Mouse (Mus musculus) heart, postnatal 36 days (tissue): Measurements from ENCODE around the gene Pole. TPM values are rescaled to one million over a fixed set of nuclear protein-coding genes. Genes with fewer than 3 reads are reported as not detected.

Experiments
- DNase-seq, 2 experiments: peaks; one replicate each; pipeline ENCODE4 v3.0.0; 2021 to 2022
- intact Hi-C: fragments of 180-260 bp; cut with DNase I; formaldehyde crosslinking; loops from one replicate; pipeline ENCODE4 v1.15.1; 2025
- total RNA-seq, 2 experiments: library from RNA; stranded (reverse); gene quantifications; 2 replicates each; pipeline ENCODE4 v1.2.3; 2021

The Pole gene
- total RNA-seq, result 1 to 10 TPM; 2.0 to 2.9 TPM

- intact Hi-C loops, result loop anchor here (2.0 to 5.0 kb wide), 2 partner anchors 17 to 161 kb away; partner anchors contain the start of genes Fbrsl1 and Pgam5
- DNase-seq, result peak; percentile 89 to 90
Measured at GRCm38 (mm10) chr5:110285770-110286445, at the start of gene Pole, which contains the start of gene Pxmp2. Gene Pole (plus strand): TSS chr5:110286306. Gene Pxmp2 (minus strand): TSS chr5:110286186.

GRCm38 (mm10) chr5:110244091-110244490, 42.0 kb upstream of the Pole start:
- intact Hi-C loops, result no loop called here
- DNase-seq, result no peak

GRCm38 (mm10) chr5:110266941-110267340, 19.2 kb upstream of the Pole start:
- no peak for DNase-seq
- intact Hi-C loops, result loop anchor here (10.0 kb wide), 1 partner anchor 342 kb away; the partner anchor contains the start of gene Gm15446

- peak; percentile 91 for DNase-seq
- intact Hi-C loops, result loop anchor here (2.0 to 10.0 kb wide), 2 partner anchors 15 to 345 kb away; partner anchors contain the start of gene Gm15446
Measured at GRCm38 (mm10) chr5:110269141-110270101, 16.7 kb upstream of the Pole start, which contains the start of gene Pgam5. Gene Pgam5 (minus strand): TSS chr5:110269913.

- no peak for DNase-seq
- intact Hi-C loops, result no loop called here
Measured at GRCm38 (mm10) chr5:110270242-110270641, 15.9 kb upstream of the Pole start.

- DNase-seq, result no peak
- intact Hi-C loops, result no loop called here
Measured at GRCm38 (mm10) chr5:110274147-110274546, 12.0 kb upstream of the Pole start.

GRCm38 (mm10) chr5:110274846-110275245, 11.3 kb upstream of the Pole start:
- DNase-seq, result no peak
- intact Hi-C loops, result no loop called here

- intact Hi-C loops, result no loop called here
- DNase-seq, result no peak
Measured at GRCm38 (mm10) chr5:110276391-110276790, 9.7 kb upstream of the Pole start.

GRCm38 (mm10) chr5:110276910-110277309, 9.2 kb upstream of the Pole start:
- no peak for DNase-seq
- intact Hi-C loops, result no loop called here

- no peak for DNase-seq
- intact Hi-C loops, result no loop called here
Measured at GRCm38 (mm10) chr5:110281984-110282383, 4.1 kb upstream of the Pole start.

- peak; percentile 36 to 66 for DNase-seq
- intact Hi-C loops, result loop anchor here (2.0 kb wide), 1 partner anchor 16 kb away; the partner anchor contains the start of gene Pgam5
Measured at GRCm38 (mm10) chr5:110284536-110284935, 1.6 kb upstream of the Pole start.

GRCm38 (mm10) chr5:110285156-110285555, 950 bp upstream of the Pole start:
- peak in 1 of 2 experiments; percentile 15 for DNase-seq
- intact Hi-C loops, result loop anchor here (2.0 to 5.0 kb wide), 2 partner anchors 16 to 162 kb away; partner anchors contain the start of genes Fbrsl1 and Pgam5

GRCm38 (mm10) chr5:110286446-110287083, 459 bp downstream of the Pole start:
- DNase-seq, result no peak
- intact Hi-C loops, result loop anchor here (5.0 kb wide), 1 partner anchor 161 kb away; the partner anchor contains the start of gene Fbrsl1

- intact Hi-C loops, result loop anchor here (5.0 kb wide), 1 partner anchor 160 kb away; the partner anchor contains the start of gene Fbrsl1
Measured at GRCm38 (mm10) chr5:110287084-110287475, 974 bp downstream of the Pole start.

GRCm38 (mm10) chr5:110291649-110292048, 5.5 kb downstream of the Pole start:
- intact Hi-C loops, result no loop called here
- DNase-seq, result no peak

More at GRCm38 (mm10) chr5:110287084-110287475, 974 bp downstream of the Pole start:
- no peak for DNase-seq

GRCm38 (mm10) chr5:110296637-110297036, 10.5 kb downstream of the Pole start:
- DNase-seq, result no peak
- intact Hi-C loops, result no loop called here

- intact Hi-C loops, result no loop called here
- no peak for DNase-seq
Measured at GRCm38 (mm10) chr5:110300591-110300990, 14.5 kb downstream of the Pole start.

GRCm38 (mm10) chr5:110308861-110309260, 22.8 kb downstream of the Pole start:
- intact Hi-C loops, result no loop called here
- DNase-seq, result no peak

- no peak for DNase-seq
- intact Hi-C loops, result no loop called here
Measured at GRCm38 (mm10) chr5:110313127-110313526, 27.0 kb downstream of the Pole start.

- DNase-seq, result no peak
- intact Hi-C loops, result no loop called here
Measured at GRCm38 (mm10) chr5:110330508-110330907, 44.4 kb downstream of the Pole start.
